Mouse (Mus musculus) midbrain, embryonic 15.5 days (tissue): Measurements from ENCODE around the gene Rcan2. TPM values are rescaled to one million over a fixed set of nuclear protein-coding genes. Genes with fewer than 3 reads are reported as not detected.

Source experiments
- ATAC-seq: fragments of 200-750 bp; cut with Nextera tagmentation; replicated peaks from 2 replicates; pipeline ENCODE4 v1.8.0; 2017; ENCODE audit warnings: moderate TSS enrichment
- H3K27ac ChIP-seq: fragments of 300-500 bp; sonication (generic); 2 replicates; pipeline ENCODE4 v1.5.1; 2015; ENCODE audit warnings: mild to moderate bottlenecking, inconsistent platforms
- H3K27me3 ChIP-seq: fragments of 300-500 bp; sonication (generic); replicated peaks from 2 replicates; pipeline ENCODE4 v1.6.1; 2015; ENCODE audit warnings: inconsistent platforms
- H3K36me3 ChIP-seq: fragments of 300-500 bp; sonication (generic); replicated peaks from 2 replicates; pipeline ENCODE4 v1.6.1; 2015; ENCODE audit warnings: inconsistent platforms
- H3K4me1 ChIP-seq: fragments of 300-500 bp; sonication (generic); 2 replicates; pipeline ENCODE4 v1.6.1; 2015; ENCODE audit warnings: inconsistent platforms
- H3K4me2 ChIP-seq: fragments of 300-500 bp; sonication (generic); 2 replicates; pipeline ENCODE4 v1.6.1; 2015; ENCODE audit warnings: inconsistent platforms, mild to moderate bottlenecking, moderate library complexity
- H3K4me3 ChIP-seq: fragments of 300-500 bp; sonication (generic); 2 replicates; pipeline ENCODE4 v1.5.1; 2015; ENCODE audit warnings: mild to moderate bottlenecking, inconsistent platforms
- H3K9ac ChIP-seq: fragments of 300-500 bp; sonication (generic); 2 replicates; pipeline ENCODE4 v1.6.1; 2015; ENCODE audit warnings: mild to moderate bottlenecking, inconsistent platforms
- H3K9me3 ChIP-seq: fragments of 300-500 bp; sonication (generic); 2 replicates; pipeline ENCODE4 v1.6.1; 2016; ENCODE audit warnings: inconsistent platforms
- WGBS: fragments of 180-500 bp; shearing (Covaris S2); methylation state at CpG from one replicate; pipeline ENCODE4 v1.1.7; 2015; ENCODE audit warnings: mixed read lengths; 5-methylcytosine and 5-hydroxymethylcytosine counted together
- polyA plus RNA-seq: library from polyadenylated mRNA; unstranded; fragments of >200 nt; fragmentation: Nextera tagmentation; extraction: Ambion mirVana; gene quantifications from 2 replicates; pipeline ENCODE4 v1.2.1, GENCODE M21; 2015

The Rcan2 gene
- polyA plus RNA-seq, 1 experiment from 2014 or later = 128 TPM

GRCm38 (mm10) chr17:43897346-43897745 lies 96.2 kb downstream of the Rcan2 start:
- Histone ChIP-seq H3K4me1 (no peaks in the 10 kb centered on the region), H3K27me3 (no peaks in the 10 kb centered on the region), H3K4me2 (no peak overlapping the region), H3K9me3 (no peaks in the 10 kb centered on the region), H3K27ac (no peak overlapping the region), H3K36me3 (no peaks in the 10 kb centered on the region), H3K9ac (no peak overlapping the region), H3K4me3 (no peak overlapping the region)
- no peak for ATAC-seq
- WGBS = 80% methylated on average over 4 of the region's 4 CpGs

- no peaks in the 10 kb centered on the region for H3K9me3 ChIP-seq
- no peaks in the 10 kb centered on the region for H3K27me3 ChIP-seq
- H3K27ac ChIP-seq = no peak overlapping the region
- WGBS = 94% methylated on average over 4 of the region's 4 CpGs
- H3K9ac ChIP-seq = no peak overlapping the region
- H3K4me3 ChIP-seq = no peak overlapping the region
- H3K4me1 ChIP-seq = peaks cover 12% of the 10 kb centered on the region; the same call in 1 of the 2 replicates
- no peaks in the 10 kb centered on the region for H3K36me3 ChIP-seq
- H3K4me2 ChIP-seq = no peak overlapping the region
- no peak for ATAC-seq
Observed at GRCm38 (mm10) chr17:43899405-43900092, 98.4 kb downstream of the Rcan2 start.

- no peak for ATAC-seq
- WGBS = 77% methylated on average over 1 of the region's 1 CpGs
Observed at GRCm38 (mm10) chr17:43900133-43900532, 99.0 kb downstream of the Rcan2 start.

GRCm38 (mm10) chr17:43901474-43901873 lies 100.3 kb downstream of the Rcan2 start:
- Histone ChIP-seq H3K9ac (no peak overlapping the region), H3K9me3 (no peaks in the 10 kb centered on the region), H3K27ac (no peak overlapping the region), H3K4me1 (peaks cover 12% of the 10 kb centered on the region; the same call in 1 of the 2 replicates), H3K36me3 (no peaks in the 10 kb centered on the region), H3K4me3 (no peak overlapping the region), H3K27me3 (no peaks in the 10 kb centered on the region), H3K4me2 (no peak overlapping the region)
- 86% methylated on average over 3 of the region's 3 CpGs for WGBS
- no peak for ATAC-seq

More at GRCm38 (mm10) chr17:43900133-43900532, 99.0 kb downstream of the Rcan2 start:
- Histone ChIP-seq H3K4me3 (no peak overlapping the region), H3K9ac (no peak overlapping the region), H3K27me3 (no peaks in the 10 kb centered on the region), H3K4me1 (peaks cover 12% of the 10 kb centered on the region; the same call in 1 of the 2 replicates), H3K36me3 (no peaks in the 10 kb centered on the region), H3K4me2 (no peak overlapping the region), H3K27ac (no peak overlapping the region), H3K9me3 (no peaks in the 10 kb centered on the region)

GRCm38 (mm10) chr17:43903807-43904771 lies 102.9 kb downstream of the Rcan2 start:
- H3K4me1 ChIP-seq = peaks cover 12% of the 10 kb centered on the region; the same call in 1 of the 2 replicates
- H3K4me3 ChIP-seq = no peak overlapping the region
- H3K4me2 ChIP-seq = no peak overlapping the region
- H3K36me3 ChIP-seq = no peaks in the 10 kb centered on the region
- 67% methylated on average over 9 of the region's 9 CpGs for WGBS
- H3K27ac ChIP-seq = no peak overlapping the region
- no peak overlapping the region for H3K9ac ChIP-seq
- H3K27me3 ChIP-seq = no peaks in the 10 kb centered on the region
- ATAC-seq = no peak
- no peaks in the 10 kb centered on the region for H3K9me3 ChIP-seq

- Histone ChIP-seq H3K27ac (no peak overlapping the region), H3K4me3 (no peak overlapping the region), H3K9me3 (no peaks in the 10 kb centered on the region), H3K36me3 (no peaks in the 10 kb centered on the region), H3K9ac (no peak overlapping the region), H3K4me2 (no peak overlapping the region), H3K27me3 (no peaks in the 10 kb centered on the region), H3K4me1 (peaks cover 12% of the 10 kb centered on the region; the same call in 1 of the 2 replicates)
- WGBS = 87% methylated on average over 7 of the region's 7 CpGs
- ATAC-seq = no peak
Observed at GRCm38 (mm10) chr17:43904896-43905295, 103.7 kb downstream of the Rcan2 start.

GRCm38 (mm10) chr17:43906728-43907127 lies 105.6 kb downstream of the Rcan2 start:
- ATAC-seq = no peak
- Histone ChIP-seq H3K27me3 (no peaks in the 10 kb centered on the region), H3K4me2 (no peak overlapping the region), H3K4me3 (no peak overlapping the region), H3K4me1 (peaks cover 12% of the 10 kb centered on the region; the same call in 1 of the 2 replicates), H3K36me3 (no peaks in the 10 kb centered on the region), H3K9ac (no peak overlapping the region), H3K27ac (no peak overlapping the region), H3K9me3 (no peaks in the 10 kb centered on the region)

GRCm38 (mm10) chr17:43916128-43916527 lies 115.0 kb downstream of the Rcan2 start:
- 0 out of 2 replicates have a peak, but pooled peaks cover 13% of the 10 kb centered on the region for H3K4me1 ChIP-seq
- H3K4me2 ChIP-seq = no peak overlapping the region
- no peak overlapping the region for H3K4me3 ChIP-seq
- no peaks in the 10 kb centered on the region for H3K27me3 ChIP-seq
- no peak overlapping the region for H3K9ac ChIP-seq
- no peak overlapping the region for H3K27ac ChIP-seq
- WGBS = 59% methylated on average over 8 of the region's 8 CpGs
- H3K9me3 ChIP-seq = no peaks in the 10 kb centered on the region
- H3K36me3 ChIP-seq = no peaks in the 10 kb centered on the region
- ATAC-seq = peak; percentile 65

- Histone ChIP-seq H3K4me1 (0 out of 2 replicates have a peak, but pooled peaks cover 13% of the 10 kb centered on the region), H3K9me3 (no peaks in the 10 kb centered on the region), H3K9ac (no peak overlapping the region), H3K27ac (peak overlapping the region; percentile 28; the same call in 1 of the 2 replicates), H3K4me2 (no peak overlapping the region), H3K36me3 (no peaks in the 10 kb centered on the region), H3K4me3 (no peak overlapping the region), H3K27me3 (no peaks in the 10 kb centered on the region)
- peak; percentile 42; the same call in 1 of the 2 replicates for ATAC-seq
- 60% methylated on average over 5 of the region's 5 CpGs for WGBS
Observed at GRCm38 (mm10) chr17:43917143-43917542, 116.0 kb downstream of the Rcan2 start.

- Histone ChIP-seq H3K27me3 (no peaks in the 10 kb centered on the region), H3K27ac (no peak overlapping the region), H3K4me3 (no peak overlapping the region), H3K9me3 (no peaks in the 10 kb centered on the region), H3K4me1 (no peaks in the 10 kb centered on the region), H3K9ac (no peak overlapping the region), H3K4me2 (no peak overlapping the region), H3K36me3 (no peaks in the 10 kb centered on the region)
- WGBS = 92% methylated on average over 4 of the region's 4 CpGs
- ATAC-seq = no peak
Observed at GRCm38 (mm10) chr17:43929856-43930255, 128.7 kb downstream of the Rcan2 start.

GRCm38 (mm10) chr17:43931731-43932130 lies 130.6 kb downstream of the Rcan2 start:
- H3K4me3 ChIP-seq = no peak overlapping the region
- no peaks in the 10 kb centered on the region for H3K27me3 ChIP-seq
- H3K9me3 ChIP-seq = no peaks in the 10 kb centered on the region
- no peaks in the 10 kb centered on the region for H3K4me1 ChIP-seq
- 96% methylated on average over 11 of the region's 11 CpGs for WGBS
- H3K9ac ChIP-seq = no peak overlapping the region
- H3K27ac ChIP-seq = no peak overlapping the region
- no peak overlapping the region for H3K4me2 ChIP-seq
- no peaks in the 10 kb centered on the region for H3K36me3 ChIP-seq
- no peak for ATAC-seq

GRCm38 (mm10) chr17:43934056-43934455 lies 132.9 kb downstream of the Rcan2 start:
- no peaks in the 10 kb centered on the region for H3K36me3 ChIP-seq
- ATAC-seq = peak; percentile 52; the same call in 1 of the 2 replicates
- no peak overlapping the region for H3K9ac ChIP-seq
- no peaks in the 10 kb centered on the region for H3K4me1 ChIP-seq
- H3K27me3 ChIP-seq = no peaks in the 10 kb centered on the region
- H3K27ac ChIP-seq = no peak overlapping the region
- no peak overlapping the region for H3K4me3 ChIP-seq
- 58% methylated on average over 9 of the region's 9 CpGs for WGBS
- no peak overlapping the region for H3K4me2 ChIP-seq
- H3K9me3 ChIP-seq = no peaks in the 10 kb centered on the region
